Mouse (Mus musculus): ENCODE measurements around the gene Cnpy2.

DNA sequence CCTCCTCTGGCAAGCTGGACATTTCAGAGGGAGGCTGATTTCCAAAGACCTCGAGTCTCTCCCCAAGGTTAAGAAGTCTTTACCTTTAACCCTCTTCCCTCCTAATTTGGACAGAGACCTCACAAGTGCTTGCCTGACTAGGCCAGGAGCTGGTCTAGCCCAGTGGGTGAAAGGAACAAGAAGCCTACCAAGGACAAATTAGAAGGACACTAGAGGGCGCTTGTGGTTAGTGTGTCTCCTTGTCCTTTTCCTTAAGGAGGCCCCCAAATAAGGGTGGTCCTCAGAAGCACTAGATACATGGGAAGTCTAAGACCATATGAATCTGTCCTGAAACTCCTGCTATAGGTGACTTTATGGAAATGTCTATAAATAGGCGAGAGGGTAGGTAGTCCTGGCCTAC is 40.3 kb downstream of the Cnpy2 start:
- TF ChIP-seq CTCF (IDR thresholded peaks at IDR 0.05; ENCODE audit: low read depth) (peak; percentile 73), EP300 (optimal IDR thresholded peaks at IDR 0.05) (no peak)
